Mouse (Mus musculus): ENCODE measurements around the gene Dnajc27. TPM values are rescaled to one million over a fixed set of nuclear protein-coding genes. Genes with fewer than 3 reads are reported as not detected.

The Dnajc27 gene
- polyA plus RNA-seq, 1 experiment = 5.4 TPM

GRCm38 (mm10) chr12:4045992-4046391 is 36.4 kb upstream of the Dnajc27 start:
- 69% methylated on average over 1 of the region's 1 CpGs for WGBS
- Histone ChIP-seq H3K27ac (ENCODE audit: insufficient read depth, low read length) (no peak overlapping the region), H3K4me1 (ENCODE audit: control insufficient read depth, insufficient read depth, insufficient read length) (no peaks in the 10 kb centered on the region), H3K27me3 (ENCODE audit: control insufficient read depth, insufficient read depth, low read length) (no peaks in the 10 kb centered on the region), H3K4me3 (ENCODE audit: extremely low read depth, insufficient read depth, insufficient read length) (no peak overlapping the region), H3K36me3 (ENCODE audit: control insufficient read depth, insufficient read depth, low read length) (no peaks in the 10 kb centered on the region)
- no peak for TF ChIP-seq CTCF (IDR thresholded peaks at IDR 0.05; ENCODE audit: extremely low read depth, insufficient read depth, insufficient read length, insufficient replicate concordance)
- TF ChIP-seq POLR2A (IDR thresholded peaks at IDR 0.05; ENCODE audit: low read depth, low read length) = no peak
- no peak for DNase-seq (ENCODE audit: low read depth in 1 of 2, low spot score in 2 of 2)

- DNase-seq (ENCODE audit: low read depth in 1 of 2, low spot score in 2 of 2) = no peak
- 7% methylated on average over 6 of the region's 6 CpGs for WGBS
- Histone ChIP-seq H3K36me3 (ENCODE audit: control insufficient read depth, insufficient read depth, low read length) (no peaks in the 10 kb centered on the region), H3K4me1 (ENCODE audit: control insufficient read depth, insufficient read depth, insufficient read length) (no peaks in the 10 kb centered on the region), H3K27me3 (ENCODE audit: control insufficient read depth, insufficient read depth, low read length) (no peaks in the 10 kb centered on the region), H3K27ac (ENCODE audit: insufficient read depth, low read length) (no peak overlapping the region), H3K4me3 (ENCODE audit: extremely low read depth, insufficient read depth, insufficient read length) (no peak overlapping the region)
- no peak for TF ChIP-seq CTCF (IDR thresholded peaks at IDR 0.05; ENCODE audit: extremely low read depth, insufficient read depth, insufficient read length, insufficient replicate concordance)
Measured at GRCm38 (mm10) chr12:4048031-4048430, 34.4 kb upstream of the Dnajc27 start.

DNA sequence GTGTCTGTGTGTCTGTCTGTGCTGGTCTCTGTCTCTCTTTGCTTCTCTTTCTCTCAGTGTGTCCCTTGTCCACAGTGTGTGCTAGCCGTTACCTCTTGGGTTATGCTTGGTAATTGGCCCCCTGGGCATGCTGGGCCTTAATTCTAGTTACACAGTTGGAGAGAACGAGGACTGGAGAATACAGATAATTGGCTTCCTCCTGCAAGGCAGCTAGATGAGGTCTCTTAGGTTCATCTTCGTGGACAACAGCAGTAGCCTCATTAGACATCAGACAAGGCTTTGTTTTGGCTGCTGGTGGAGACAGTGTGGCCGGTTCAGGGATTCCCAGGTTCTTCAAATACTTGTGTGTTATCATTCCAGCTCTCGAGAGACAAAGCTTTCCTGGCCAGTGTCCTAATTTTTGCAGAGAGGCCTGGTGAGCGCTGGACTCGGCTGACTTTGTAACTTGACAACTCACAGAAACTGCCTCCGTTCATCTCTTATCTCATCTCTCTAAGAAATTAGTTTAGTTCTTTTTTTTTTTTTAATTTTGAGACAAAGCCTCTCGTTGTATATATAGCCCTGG is 31.4 kb upstream of the Dnajc27 start:
- no peak for DNase-seq (ENCODE audit: low read depth in 1 of 2, low spot score in 2 of 2)
- 88% methylated on average over 9 of the region's 9 CpGs for WGBS
- Histone ChIP-seq H3K27me3 (ENCODE audit: control insufficient read depth, insufficient read depth, low read length) (no peaks in the 10 kb centered on the region), H3K27ac (ENCODE audit: insufficient read depth, low read length) (no peak overlapping the region), H3K36me3 (ENCODE audit: control insufficient read depth, insufficient read depth, low read length) (no peaks in the 10 kb centered on the region), H3K4me1 (ENCODE audit: control insufficient read depth, insufficient read depth, insufficient read length) (no peaks in the 10 kb centered on the region), H3K4me3 (ENCODE audit: extremely low read depth, insufficient read depth, insufficient read length) (no peak overlapping the region)
- TF ChIP-seq CTCF (IDR thresholded peaks at IDR 0.05; ENCODE audit: extremely low read depth, insufficient read depth, insufficient read length, insufficient replicate concordance) = no peak

DNA sequence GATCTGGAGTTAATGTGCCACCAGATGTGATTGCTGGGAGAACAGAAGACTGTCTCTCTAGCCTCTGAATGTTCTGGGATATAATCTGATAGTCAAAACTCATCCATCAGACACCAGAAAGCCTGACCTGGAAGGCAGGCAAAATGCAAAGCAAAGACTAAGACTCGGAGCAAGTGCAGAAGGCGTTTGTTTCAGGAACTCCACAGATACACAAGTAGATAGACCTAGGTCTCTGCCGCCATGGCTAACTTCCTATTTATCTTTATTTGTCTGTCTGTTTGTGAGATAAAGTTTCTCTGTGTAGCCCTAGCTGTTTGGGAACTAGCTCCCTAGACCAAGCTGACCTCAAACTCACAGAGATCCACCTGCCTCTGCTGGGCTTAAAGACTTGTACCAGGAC is 28.7 kb upstream of the Dnajc27 start:
- Histone ChIP-seq H3K4me1 (ENCODE audit: control insufficient read depth, insufficient read depth, insufficient read length) (no peaks in the 10 kb centered on the region), H3K27ac (ENCODE audit: insufficient read depth, low read length) (no peak overlapping the region), H3K36me3 (ENCODE audit: control insufficient read depth, insufficient read depth, low read length) (no peaks in the 10 kb centered on the region), H3K4me3 (ENCODE audit: extremely low read depth, insufficient read depth, insufficient read length) (no peak overlapping the region), H3K27me3 (ENCODE audit: control insufficient read depth, insufficient read depth, low read length) (no peaks in the 10 kb centered on the region)
- 73% methylated on average over 3 of the region's 3 CpGs for WGBS
- no peak for TF ChIP-seq CTCF (IDR thresholded peaks at IDR 0.05; ENCODE audit: extremely low read depth, insufficient read depth, insufficient read length, insufficient replicate concordance)
- TF ChIP-seq POLR2A (IDR thresholded peaks at IDR 0.05; ENCODE audit: low read depth, low read length) = no peak
- DNase-seq (ENCODE audit: low read depth in 1 of 2, low spot score in 2 of 2) = no peak

DNA sequence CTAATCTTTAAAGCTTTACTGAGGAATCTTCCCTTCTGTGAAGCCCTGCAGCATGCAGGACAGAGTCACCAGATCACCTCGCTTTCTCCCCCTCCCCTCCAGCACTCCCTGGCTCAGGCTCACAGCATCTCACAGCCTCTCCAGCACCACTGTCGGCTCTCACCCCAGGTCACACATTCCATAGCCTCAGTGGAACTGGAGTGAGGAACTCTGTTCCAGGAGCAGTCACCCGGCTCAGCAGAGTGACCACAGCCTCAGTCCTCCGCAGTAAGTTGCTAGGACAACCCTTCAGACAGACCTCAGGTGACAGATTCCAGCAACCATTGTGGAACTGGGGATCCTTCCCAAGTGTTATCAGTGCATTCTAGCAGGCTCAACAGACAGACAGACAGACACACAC is 27.5 kb upstream of the Dnajc27 start:
- no peak for DNase-seq (ENCODE audit: low read depth in 1 of 2, low spot score in 2 of 2)
- Histone ChIP-seq H3K27ac (ENCODE audit: insufficient read depth, low read length) (no peak overlapping the region), H3K27me3 (ENCODE audit: control insufficient read depth, insufficient read depth, low read length) (no peaks in the 10 kb centered on the region), H3K4me1 (ENCODE audit: control insufficient read depth, insufficient read depth, insufficient read length) (no peaks in the 10 kb centered on the region), H3K36me3 (ENCODE audit: control insufficient read depth, insufficient read depth, low read length) (no peaks in the 10 kb centered on the region), H3K4me3 (ENCODE audit: extremely low read depth, insufficient read depth, insufficient read length) (no peak overlapping the region)
- 68% methylated on average over 4 of the region's 4 CpGs for WGBS
- TF ChIP-seq CTCF (IDR thresholded peaks at IDR 0.05; ENCODE audit: extremely low read depth, insufficient read depth, insufficient read length, insufficient replicate concordance) (no peak), POLR2A (IDR thresholded peaks at IDR 0.05; ENCODE audit: low read depth, low read length) (no peak)

- no peak for DNase-seq (ENCODE audit: low read depth in 1 of 2, low spot score in 2 of 2)
- H3K4me1 ChIP-seq (ENCODE audit: control insufficient read depth, insufficient read depth, insufficient read length) = no peaks in the 10 kb centered on the region
- 85% methylated on average over 9 of the region's 9 CpGs for WGBS
- no peak overlapping the region for H3K27ac ChIP-seq (ENCODE audit: insufficient read depth, low read length)
- H3K36me3 ChIP-seq (ENCODE audit: control insufficient read depth, insufficient read depth, low read length) = no peaks in the 10 kb centered on the region
- no peaks in the 10 kb centered on the region for H3K27me3 ChIP-seq (ENCODE audit: control insufficient read depth, insufficient read depth, low read length)
- TF ChIP-seq POLR2A (IDR thresholded peaks at IDR 0.05; ENCODE audit: low read depth, low read length) (no peak), CTCF (IDR thresholded peaks at IDR 0.05; ENCODE audit: extremely low read depth, insufficient read depth, insufficient read length, insufficient replicate concordance) (no peak)
- H3K4me3 ChIP-seq (ENCODE audit: extremely low read depth, insufficient read depth, insufficient read length) = no peak overlapping the region
Measured at GRCm38 (mm10) chr12:4058321-4058720, 24.1 kb upstream of the Dnajc27 start.

- no peak for TF ChIP-seq CTCF (IDR thresholded peaks at IDR 0.05; ENCODE audit: extremely low read depth, insufficient read depth, insufficient read length, insufficient replicate concordance)
- no peak for TF ChIP-seq POLR2A (IDR thresholded peaks at IDR 0.05; ENCODE audit: low read depth, low read length)
- Histone ChIP-seq H3K27ac (ENCODE audit: insufficient read depth, low read length) (no peak overlapping the region), H3K4me1 (ENCODE audit: control insufficient read depth, insufficient read depth, insufficient read length) (no peaks in the 10 kb centered on the region), H3K4me3 (ENCODE audit: extremely low read depth, insufficient read depth, insufficient read length) (no peak overlapping the region), H3K36me3 (ENCODE audit: control insufficient read depth, insufficient read depth, low read length) (no peaks in the 10 kb centered on the region), H3K27me3 (ENCODE audit: control insufficient read depth, insufficient read depth, low read length) (no peaks in the 10 kb centered on the region)
- no peak for DNase-seq (ENCODE audit: low read depth in 1 of 2, low spot score in 2 of 2)
- WGBS = 84% methylated on average over 4 of the region's 4 CpGs
Measured at GRCm38 (mm10) chr12:4059683-4060082, 22.7 kb upstream of the Dnajc27 start.
